Mouse (Mus musculus): ENCODE measurements around the gene Oaz3. TPM values are rescaled to one million over a fixed set of nuclear protein-coding genes. Genes with fewer than 3 reads are reported as not detected.

Oaz3 gene
- polyA plus RNA-seq, 1 experiment, result 0.10 TPM

DNA sequence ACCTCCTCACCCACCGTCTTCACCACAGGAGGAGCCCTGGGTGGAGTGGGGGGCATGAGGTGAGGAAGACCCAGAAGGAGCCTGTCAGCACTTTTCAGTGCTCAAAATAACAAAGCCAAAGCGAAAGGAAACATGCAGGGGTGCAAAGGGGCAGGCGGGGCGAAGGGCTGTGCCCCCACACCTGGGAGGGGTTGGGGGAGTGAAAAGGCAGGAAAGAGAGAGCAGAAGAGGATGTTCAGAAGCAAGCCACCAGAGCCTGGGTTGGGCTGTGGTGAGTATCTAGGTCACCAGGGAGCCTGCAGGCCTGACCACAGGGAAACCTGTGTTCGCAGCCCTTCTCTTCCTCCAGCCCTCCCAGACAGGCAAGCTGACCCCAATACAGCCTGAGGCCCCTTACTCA is 55.7 kb downstream of the Oaz3 start:
- Histone ChIP-seq H3K4me2 (ENCODE audit: low read depth) (no peak overlapping the region), H3ac (ENCODE audit: control insufficient read depth, insufficient read length) (no peak overlapping the region), H3K79me2 (ENCODE audit: control insufficient read depth, insufficient read depth) (no peaks in the 10 kb centered on the region), H3K27me3 (ENCODE audit: control insufficient read depth, insufficient read depth, insufficient read length) (peaks cover 5% of the 10 kb centered on the region), H3K36me3 (ENCODE audit: control insufficient read depth, insufficient read depth) (no peaks in the 10 kb centered on the region), H3K4me3 (no peak overlapping the region)
- no peak for TF ChIP-seq TCF3 (IDR thresholded peaks at IDR 0.05; ENCODE audit: insufficient read length, low read depth)
- no peak for TF ChIP-seq USF1 (IDR thresholded peaks at IDR 0.05; ENCODE audit: low read depth)
- TF ChIP-seq POLR2A (IDR thresholded peaks at IDR 0.05; ENCODE audit: insufficient read length, low read depth), result no peak
- no peak for TF ChIP-seq CEBPB (IDR thresholded peaks at IDR 0.05; ENCODE audit: insufficient read depth, poor library complexity, severe bottlenecking)
- no peak for TF ChIP-seq MAX (IDR thresholded peaks at IDR 0.05; ENCODE audit: low read depth)
- TF ChIP-seq TCF12 (IDR thresholded peaks at IDR 0.05; ENCODE audit: insufficient read depth, poor library complexity, severe bottlenecking), result no peak

DNA sequence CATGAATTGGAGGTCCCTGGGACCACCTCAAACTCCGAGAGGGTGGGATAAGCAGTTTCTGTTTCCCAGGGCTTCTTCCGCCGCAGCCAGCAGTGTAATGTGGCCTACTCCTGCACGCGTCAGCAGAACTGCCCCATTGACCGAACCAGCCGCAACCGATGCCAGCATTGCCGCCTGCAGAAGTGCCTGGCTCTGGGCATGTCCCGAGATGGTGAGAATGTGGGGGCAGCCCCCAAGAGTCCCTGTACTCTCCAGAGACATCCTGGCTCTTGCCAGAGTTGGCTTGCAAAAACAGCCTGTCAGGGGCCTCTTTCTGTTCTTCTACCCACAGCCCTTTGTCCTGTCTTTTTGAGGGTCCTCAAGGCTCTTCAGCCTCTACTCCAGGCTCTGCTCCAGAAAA is 56.3 kb downstream of the Oaz3 start:
- H3K79me2 ChIP-seq (ENCODE audit: control insufficient read depth, insufficient read depth), result no peaks in the 10 kb centered on the region
- H3K27me3 ChIP-seq (ENCODE audit: control insufficient read depth, insufficient read depth, insufficient read length), result peaks cover 5% of the 10 kb centered on the region
- no peak overlapping the region for H3ac ChIP-seq (ENCODE audit: control insufficient read depth, insufficient read length)
- H3K4me3 ChIP-seq, result no peak overlapping the region
- H3K36me3 ChIP-seq (ENCODE audit: control insufficient read depth, insufficient read depth), result no peaks in the 10 kb centered on the region
- H3K4me2 ChIP-seq (ENCODE audit: low read depth), result no peak overlapping the region
- TF ChIP-seq TCF3 (IDR thresholded peaks at IDR 0.05; ENCODE audit: insufficient read length, low read depth), result no peak
- TF ChIP-seq POLR2A (IDR thresholded peaks at IDR 0.05; ENCODE audit: insufficient read length, low read depth), result no peak
- no peak for TF ChIP-seq E2F4 (IDR thresholded peaks at IDR 0.05; ENCODE audit: insufficient read depth)
- no peak for TF ChIP-seq MYOG (IDR thresholded peaks at IDR 0.05; ENCODE audit: control insufficient read depth in 1 of 3, insufficient read depth in 1 of 3, insufficient read length in 2 of 3, low read depth in 2 of 3)

DNA sequence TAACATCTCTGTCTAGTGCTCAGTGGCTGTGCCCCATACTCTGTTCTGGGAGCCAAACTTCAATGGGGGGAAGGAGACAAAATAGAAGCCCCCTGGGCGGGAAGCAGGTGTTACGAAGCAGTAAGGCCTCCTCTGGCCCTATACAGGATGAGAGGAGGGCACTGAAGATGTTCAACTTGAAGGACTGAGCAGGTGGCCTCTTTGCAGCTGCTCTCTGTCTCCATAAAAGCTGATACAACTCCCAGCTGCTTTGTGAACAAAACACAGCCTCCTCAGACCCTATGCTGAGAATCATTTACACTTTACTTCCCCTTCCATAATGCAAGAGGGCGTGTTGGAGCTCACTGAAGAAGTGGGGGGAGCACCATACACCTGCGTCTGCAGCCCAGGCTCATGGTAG is 57.0 kb downstream of the Oaz3 start:
- H3K4me2 ChIP-seq (ENCODE audit: low read depth), result no peak overlapping the region
- no peak overlapping the region for H3ac ChIP-seq (ENCODE audit: control insufficient read depth, insufficient read length)
- TF ChIP-seq MAX (IDR thresholded peaks at IDR 0.05; ENCODE audit: low read depth) (no peak), MYOD1 (IDR thresholded peaks at IDR 0.05; ENCODE audit: control insufficient read depth in 1 of 3, insufficient read length in 2 of 3, low read depth in 2 of 3) (peak in 2 of 3 experiments; percentile 22 to 71)
- H3K36me3 ChIP-seq (ENCODE audit: control insufficient read depth, insufficient read depth), result no peaks in the 10 kb centered on the region
- H3K4me3 ChIP-seq, result no peak overlapping the region
- H3K79me2 ChIP-seq (ENCODE audit: control insufficient read depth, insufficient read depth), result no peaks in the 10 kb centered on the region
- peaks cover 5% of the 10 kb centered on the region for H3K27me3 ChIP-seq (ENCODE audit: control insufficient read depth, insufficient read depth, insufficient read length)

DNA sequence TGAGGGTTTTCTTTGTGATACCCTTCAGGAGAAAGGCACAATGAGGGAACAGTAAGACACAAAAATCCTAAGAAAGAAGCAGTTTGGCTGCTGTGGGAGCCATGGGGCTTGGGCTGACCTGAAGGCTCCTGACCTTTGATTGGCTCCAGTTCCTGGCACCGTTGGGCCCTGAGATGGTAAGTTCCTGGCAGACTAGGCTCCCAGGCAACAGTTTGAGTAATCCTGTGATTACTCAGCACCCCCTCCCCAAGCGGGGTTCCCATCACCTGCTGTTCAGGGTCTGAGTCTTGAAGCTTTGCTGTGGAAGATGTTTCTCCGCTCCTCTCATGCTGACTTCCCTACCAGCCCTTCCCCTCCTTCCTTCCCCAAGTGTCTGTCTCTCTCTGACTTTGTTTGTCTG is 60.2 kb downstream of the Oaz3 start:
- TF ChIP-seq SRF (IDR thresholded peaks at IDR 0.05; ENCODE audit: control insufficient read depth, insufficient read length, low read depth) (no peak), POLR2A (IDR thresholded peaks at IDR 0.05; ENCODE audit: insufficient read length, low read depth) (no peak), TCF3 (IDR thresholded peaks at IDR 0.05; ENCODE audit: insufficient read length, low read depth) (no peak), MYOG (IDR thresholded peaks at IDR 0.05; ENCODE audit: control insufficient read depth in 1 of 3, insufficient read depth in 1 of 3, insufficient read length in 2 of 3, low read depth in 2 of 3) (no peak), POLR2AphosphoS2 (IDR thresholded peaks at IDR 0.05; ENCODE audit: insufficient read length, low read depth) (no peak), CEBPB (IDR thresholded peaks at IDR 0.05; ENCODE audit: insufficient read depth, poor library complexity, severe bottlenecking) (no peak), TCF12 (IDR thresholded peaks at IDR 0.05; ENCODE audit: insufficient read depth, poor library complexity, severe bottlenecking) (no peak), MAX (IDR thresholded peaks at IDR 0.05; ENCODE audit: low read depth) (no peak), E2F4 (IDR thresholded peaks at IDR 0.05; ENCODE audit: insufficient read depth) (no peak)
- H3K79me2 ChIP-seq (ENCODE audit: control insufficient read depth, insufficient read depth), result no peaks in the 10 kb centered on the region
- H3K4me3 ChIP-seq, result no peak overlapping the region
- no peaks in the 10 kb centered on the region for H3K36me3 ChIP-seq (ENCODE audit: control insufficient read depth, insufficient read depth)
- H3ac ChIP-seq (ENCODE audit: control insufficient read depth, insufficient read length), result no peak overlapping the region
- H3K4me2 ChIP-seq (ENCODE audit: low read depth), result no peak overlapping the region
- peaks cover 5% of the 10 kb centered on the region for H3K27me3 ChIP-seq (ENCODE audit: control insufficient read depth, insufficient read depth, insufficient read length)

Other genes starting within 250 kb of the Oaz3 start
- not detected for gene Gm5286, start 247.2 kb downstream of the Oaz3 start, polyA plus RNA-seq (2012; fragmentation: generic; extraction: Trizol)
- gene Gm4778, start 179.9 kb downstream of the Oaz3 start, polyA plus RNA-seq (2012; fragmentation: generic; extraction: Trizol), result not detected
- 6.3 TPM for gene Them4, start 133.8 kb downstream of the Oaz3 start, polyA plus RNA-seq (2012; fragmentation: generic; extraction: Trizol)
- not detected for gene Them5, start 101.8 kb downstream of the Oaz3 start, polyA plus RNA-seq (2012; fragmentation: generic; extraction: Trizol)
- gene C2cd4d, start 81.5 kb downstream of the Oaz3 start, polyA plus RNA-seq (2012; fragmentation: generic; extraction: Trizol), result not detected
- 0.26 TPM for gene Rorc, start 71.1 kb downstream of the Oaz3 start, polyA plus RNA-seq (2012; fragmentation: generic; extraction: Trizol)
- not detected for gene Lingo4, start 45.4 kb downstream of the Oaz3 start, polyA plus RNA-seq (2012; fragmentation: generic; extraction: Trizol)
- gene Tdrkh, start 30.6 kb downstream of the Oaz3 start, polyA plus RNA-seq (2012; fragmentation: generic; extraction: Trizol), result 5.4 TPM
- gene Mrpl9, start 597 bp downstream of the Oaz3 start, polyA plus RNA-seq (2012; fragmentation: generic; extraction: Trizol), result 75.1 TPM
- 0.11 TPM for gene Celf3, start 34.4 kb upstream of the Oaz3 start, polyA plus RNA-seq (2012; fragmentation: generic; extraction: Trizol)
- 0.36 TPM for gene Riiad1, start 36.4 kb upstream of the Oaz3 start, polyA plus RNA-seq (2012; fragmentation: generic; extraction: Trizol)
- 17.4 TPM for gene Snx27, start 138.8 kb upstream of the Oaz3 start, polyA plus RNA-seq (2012; fragmentation: generic; extraction: Trizol)
- not detected for gene Gm10972, start 199.2 kb upstream of the Oaz3 start, polyA plus RNA-seq (2012; fragmentation: generic; extraction: Trizol)
- gene Tuft1, start 215.0 kb upstream of the Oaz3 start, polyA plus RNA-seq (2012; fragmentation: generic; extraction: Trizol), result 3.5 TPM
- gene Selenbp2, start 249.6 kb upstream of the Oaz3 start, polyA plus RNA-seq (2012; fragmentation: generic; extraction: Trizol), result 0.16 TPM

Measured in myocyte (in vitro differentiated cells).